Mouse (Mus musculus): ENCODE measurements around the gene Nrbp1.

DNA sequence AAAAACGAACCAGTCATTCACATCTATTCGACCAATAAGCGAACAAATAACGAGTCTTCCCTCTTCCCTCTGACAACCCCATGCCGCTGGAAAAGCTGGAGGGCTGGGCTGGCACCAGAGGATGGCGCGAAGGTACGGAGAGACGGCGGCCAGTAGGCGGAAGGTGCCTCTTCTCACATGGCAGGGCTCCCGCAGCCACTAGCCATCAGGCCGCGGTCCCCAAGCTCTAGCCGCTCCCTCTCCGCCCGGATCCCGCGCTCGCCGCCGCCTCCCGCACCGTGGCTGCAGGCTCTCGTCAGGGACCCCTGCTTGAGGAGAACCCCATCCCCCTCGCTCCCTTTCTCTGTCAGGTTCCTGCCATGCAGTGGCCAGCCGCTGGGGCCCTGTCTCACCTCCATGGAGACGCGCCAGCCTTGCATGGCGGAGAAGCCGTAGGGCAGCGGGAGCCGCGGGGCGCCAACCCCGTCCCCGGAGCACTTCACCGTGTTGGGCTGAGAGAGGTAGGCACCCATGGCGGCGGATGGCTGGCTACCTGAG lies 20.7 kb upstream of the Nrbp1 start:
- TF ChIP-seq CTCF (IDR thresholded peaks at IDR 0.05; ENCODE audit: low read depth, low read length) (0 out of 2 replicates have a peak, but pooled peaks have one; percentile 5), POLR2A (IDR thresholded peaks at IDR 0.05; ENCODE audit: borderline replicate concordance, low read depth, low read length) (no peak)
